Mouse (Mus musculus) ES-Bruce4 (cell line): ENCODE measurements around the gene Olfr766-ps1.

Source experiments
- EP300 ChIP-seq: IDR thresholded peaks from 2 replicates; pipeline ENCODE4 v1.6.1; 2011; ENCODE audit warnings: low read depth, low read length; ENCODE audit not compliant: insufficient read depth
- POLR2A ChIP-seq: IDR thresholded peaks from one replicate; pipeline ENCODE4 v1.8.1; 2011; ENCODE audit warnings: low read length; ENCODE audit not compliant: insufficient read depth

DNA sequence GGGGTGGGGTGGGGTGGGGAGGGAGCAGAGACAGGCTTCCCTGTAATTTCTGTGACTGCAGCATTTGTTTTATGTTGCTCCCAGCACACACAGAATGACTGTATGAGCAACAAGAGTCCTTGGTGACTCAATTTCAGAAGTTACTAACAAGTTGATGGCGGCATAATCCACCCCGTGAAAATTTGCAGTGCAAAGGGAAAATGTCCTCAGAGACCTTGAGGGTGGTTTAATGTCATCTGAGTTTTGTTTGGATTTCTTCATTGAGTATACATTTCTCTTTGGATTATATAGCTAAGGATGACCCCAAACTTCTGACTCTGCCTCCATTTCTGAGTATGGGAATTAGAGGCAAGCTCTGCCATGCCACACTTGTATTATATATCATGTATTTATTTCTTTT, 49.0 kb upstream of the Olfr766-ps1 start, which contains the start of gene Olfr769:
- no peak for TF ChIP-seq EP300
- no peak for TF ChIP-seq POLR2A
